Mouse (Mus musculus): Measurements from ENCODE around the gene Olfr1183. TPM values are rescaled to one million over a fixed set of nuclear protein-coding genes. Genes with fewer than 3 reads are reported as not detected.

Olfr1183 gene
- polyA plus RNA-seq, 1 experiment from 2014 or later, result not detected

DNA sequence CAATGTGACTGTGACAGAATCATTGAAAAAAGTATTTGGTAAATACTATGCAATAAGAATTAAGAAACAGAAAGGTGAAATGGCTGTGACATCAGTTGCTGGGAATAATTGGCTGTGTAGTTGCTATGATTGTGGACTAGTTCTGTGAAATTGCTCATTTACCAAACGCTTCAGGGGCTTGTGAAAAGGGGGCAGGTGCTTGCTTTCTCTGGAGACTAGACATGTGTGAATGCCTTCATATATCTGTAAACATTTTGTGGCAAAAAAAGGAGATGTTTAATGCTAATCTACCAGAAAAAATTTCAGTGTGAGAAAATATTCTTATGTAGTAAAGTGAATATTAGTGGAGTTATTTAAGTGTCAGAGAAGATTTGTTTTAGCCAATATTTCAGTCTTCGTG lies 38.4 kb downstream of the Olfr1183 start, which contains the start of gene Olfr1185-ps1:
Olfr1185-ps1 (plus strand) TSS at position 301 of the 400 bp plus-strand sequence.
- H3K4me2 ChIP-seq (ENCODE audit: low read depth, low read length), result no peak within 1 kb of the TSS
- TF ChIP-seq EP300 (IDR thresholded peaks at IDR 0.05; ENCODE audit: low read depth) (no peak), CTCF (IDR thresholded peaks at IDR 0.05; ENCODE audit: low read depth) (no peak)
- no peaks in the 10 kb centered on the region for H3K27me3 ChIP-seq (ENCODE audit: insufficient read depth, low read length)
- H3K9ac ChIP-seq (replicated peaks), result no peak within 1 kb of the TSS
- H3K36me3 ChIP-seq (replicated peaks; ENCODE audit: insufficient read depth, low read length), result no peaks in the 10 kb centered on the region
- ATAC-seq (no peak), DNase-seq (no peak)
- H3K9me3 ChIP-seq (ENCODE audit: low read length), result no peaks in the 10 kb centered on the region
- WGBS (ENCODE audit: insufficient replicate concordance), result 53% methylated on average over 2 of the region's 2 CpGs
- no peak within 1 kb of the TSS for H3K27ac ChIP-seq (ENCODE audit: low read depth)
- no peaks in the 10 kb centered on the region for H3K4me1 ChIP-seq (ENCODE audit: insufficient read depth)
- H3K4me3 ChIP-seq (ENCODE audit: low read depth, low read length), result no peak within 1 kb of the TSS

DNA sequence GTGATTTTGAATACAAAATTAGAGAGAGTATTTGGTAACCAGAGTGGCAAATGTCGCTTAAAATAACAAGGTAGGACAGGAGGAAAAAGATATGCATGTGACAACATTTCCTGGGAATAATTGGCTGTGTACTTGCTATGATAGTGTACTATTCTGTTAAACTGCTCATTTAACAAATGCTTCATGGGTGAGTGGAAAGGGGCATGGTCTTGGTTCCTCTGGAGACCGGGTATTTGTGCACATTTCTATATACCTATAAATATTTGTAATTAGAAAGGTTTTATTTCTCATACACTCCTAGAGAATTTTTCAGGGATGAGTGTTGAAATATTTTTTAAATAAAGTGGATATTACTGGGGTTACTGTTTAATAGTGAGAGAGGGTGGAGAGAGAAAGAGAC lies 63.6 kb downstream of the Olfr1183 start, which contains the start of gene Olfr1186:
Olfr1186 (plus strand) TSS at position 301 of the 400 bp plus-strand sequence.
- WGBS (ENCODE audit: insufficient replicate concordance), result 65% methylated on average over 2 of the region's 2 CpGs
- Histone ChIP-seq H3K27me3 (ENCODE audit: insufficient read depth, low read length) (no peaks in the 10 kb centered on the region), H3K4me1 (ENCODE audit: insufficient read depth) (no peaks in the 10 kb centered on the region), H3K9me3 (ENCODE audit: low read length) (peaks cover 2% of the 10 kb centered on the region; the same call in 1 of the 2 replicates), H3K36me3 (replicated peaks; ENCODE audit: insufficient read depth, low read length) (no peaks in the 10 kb centered on the region), H3K4me2 (ENCODE audit: low read depth, low read length) (no peak within 1 kb of the TSS), H3K27ac (ENCODE audit: low read depth) (no peak within 1 kb of the TSS), H3K9ac (replicated peaks) (no peak within 1 kb of the TSS), H3K4me3 (ENCODE audit: low read depth, low read length) (no peak within 1 kb of the TSS)
- no peak for DNase-seq
- TF ChIP-seq EP300 (IDR thresholded peaks at IDR 0.05; ENCODE audit: low read depth) (no peak), CTCF (IDR thresholded peaks at IDR 0.05; ENCODE audit: low read depth) (no peak)
- ATAC-seq, result no peak

Other genes with a start within 250 kb of the Olfr1183 start
- gene Olfr1170, start 226.5 kb upstream of the Olfr1183 start, polyA plus RNA-seq (2015; fragmentation: Nextera tagmentation; extraction: Ambion mirVana), result not detected in 2 replicates
- not detected in 2 replicates for gene Olfr1173, start 175.0 kb upstream of the Olfr1183 start, polyA plus RNA-seq (2015; fragmentation: Nextera tagmentation; extraction: Ambion mirVana)
- gene Olfr1174-ps, start 139.7 kb upstream of the Olfr1183 start, polyA plus RNA-seq (2015; fragmentation: Nextera tagmentation; extraction: Ambion mirVana), result not detected in 2 replicates
- not detected in 2 replicates for gene Olfr1175-ps, start 127.7 kb upstream of the Olfr1183 start, polyA plus RNA-seq (2015; fragmentation: Nextera tagmentation; extraction: Ambion mirVana)
- gene Olfr1176, start 118.1 kb upstream of the Olfr1183 start, polyA plus RNA-seq (2015; fragmentation: Nextera tagmentation; extraction: Ambion mirVana), result not detected in 2 replicates
- not detected in 2 replicates for gene Olfr1177-ps, start 108.4 kb upstream of the Olfr1183 start, polyA plus RNA-seq (2015; fragmentation: Nextera tagmentation; extraction: Ambion mirVana)
- not detected in 2 replicates for gene Olfr1178, start 67.8 kb upstream of the Olfr1183 start, polyA plus RNA-seq (2015; fragmentation: Nextera tagmentation; extraction: Ambion mirVana)
- gene Olfr1179, start 48.4 kb upstream of the Olfr1183 start, polyA plus RNA-seq (2015; fragmentation: Nextera tagmentation; extraction: Ambion mirVana), result not detected in 2 replicates
- gene Olfr1180, start 35.7 kb upstream of the Olfr1183 start, polyA plus RNA-seq (2015; fragmentation: Nextera tagmentation; extraction: Ambion mirVana), result not detected in 2 replicates
- gene Olfr1181, start 28.7 kb upstream of the Olfr1183 start, polyA plus RNA-seq (2015; fragmentation: Nextera tagmentation; extraction: Ambion mirVana), result not detected in 2 replicates
- not detected in 2 replicates for gene Gm13757, start 5.7 kb upstream of the Olfr1183 start, polyA plus RNA-seq (2015; fragmentation: Nextera tagmentation; extraction: Ambion mirVana)
- gene Olfr1184, start 28.7 kb downstream of the Olfr1183 start, polyA plus RNA-seq (2015; fragmentation: Nextera tagmentation; extraction: Ambion mirVana), result not detected in 2 replicates
- gene Olfr1185-ps1, start 38.5 kb downstream of the Olfr1183 start, polyA plus RNA-seq (2015; fragmentation: Nextera tagmentation; extraction: Ambion mirVana), result not detected in 2 replicates
- not detected in 2 replicates for gene Olfr1186, start 63.7 kb downstream of the Olfr1183 start, polyA plus RNA-seq (2015; fragmentation: Nextera tagmentation; extraction: Ambion mirVana)
- not detected in 2 replicates for gene Olfr1188, start 102.1 kb downstream of the Olfr1183 start, polyA plus RNA-seq (2015; fragmentation: Nextera tagmentation; extraction: Ambion mirVana)
- not detected in 2 replicates for gene Olfr1189, start 131.6 kb downstream of the Olfr1183 start, polyA plus RNA-seq (2015; fragmentation: Nextera tagmentation; extraction: Ambion mirVana)
- not detected in 2 replicates for gene Olfr1191-ps1, start 185.7 kb downstream of the Olfr1183 start, polyA plus RNA-seq (2015; fragmentation: Nextera tagmentation; extraction: Ambion mirVana)
- gene Olfr1192-ps1, start 193.6 kb downstream of the Olfr1183 start, polyA plus RNA-seq (2015; fragmentation: Nextera tagmentation; extraction: Ambion mirVana), result not detected in 2 replicates
- gene Olfr1193, start 220.8 kb downstream of the Olfr1183 start, polyA plus RNA-seq (2015; fragmentation: Nextera tagmentation; extraction: Ambion mirVana), result not detected in 2 replicates
- gene Olfr1195, start 234.3 kb downstream of the Olfr1183 start, polyA plus RNA-seq (2015; fragmentation: Nextera tagmentation; extraction: Ambion mirVana), result not detected in 2 replicates
- gene Olfr1196, start 249.7 kb downstream of the Olfr1183 start, polyA plus RNA-seq (2015; fragmentation: Nextera tagmentation; extraction: Ambion mirVana), result not detected in 2 replicates